Mouse (Mus musculus) hindbrain, embryonic 14.5 days (tissue): ENCODE data around the gene Garnl3. TPM values are rescaled to one million over a fixed set of nuclear protein-coding genes. Genes with fewer than 3 reads are reported as not detected.
A peak's percentile ranks its signal among the peaks of the same experiment; 100 is the strongest.

Experiments
- ATAC-seq: fragments of 200-750 bp; cut with Nextera tagmentation; 2 replicates; pipeline ENCODE4 v1.8.0; 2017; ENCODE audit warnings: moderate number of reproducible peaks, mild to moderate bottlenecking, moderate TSS enrichment, moderate library complexity; ENCODE audit not compliant: low FRiP score
- DNase-seq: peaks from one replicate; pipeline ENCODE4 v3.0.0-alpha.2; 2015; ENCODE audit warnings: low spot score
- H3K27ac ChIP-seq: fragments of 300-500 bp; sonication (generic); 2 replicates; pipeline ENCODE4 v1.5.1; 2014; ENCODE audit warnings: mild to moderate bottlenecking, moderate library complexity
- H3K27me3 ChIP-seq: fragments of 300-500 bp; sonication (generic); 2 replicates; pipeline ENCODE4 v1.6.1; 2014; ENCODE audit warnings: mild to moderate bottlenecking, low read length, mixed read lengths; ENCODE audit not compliant: control insufficient read depth, insufficient read depth
- H3K36me3 ChIP-seq: fragments of 300-500 bp; sonication (generic); replicated peaks from 2 replicates; pipeline ENCODE4 v1.6.1; 2014; ENCODE audit not compliant: control insufficient read depth, insufficient read depth
- H3K4me1 ChIP-seq: fragments of 300-500 bp; sonication (generic); replicated peaks from 2 replicates; pipeline ENCODE4 v1.6.1; 2014; ENCODE audit warnings: antibody characterized with exemption, low read length, mixed read lengths; ENCODE audit not compliant: control insufficient read depth, insufficient read depth
- H3K4me2 ChIP-seq: fragments of 300-500 bp; sonication (generic); replicated peaks from 2 replicates; pipeline ENCODE4 v1.6.1; 2014; ENCODE audit warnings: mild to moderate bottlenecking, moderate library complexity
- H3K4me3 ChIP-seq: fragments of 300-500 bp; sonication (generic); replicated peaks from 2 replicates; pipeline ENCODE4 v1.5.1; 2014; ENCODE audit warnings: mild to moderate bottlenecking, low read length
- H3K9ac ChIP-seq: fragments of 300-500 bp; sonication (generic); 2 replicates; pipeline ENCODE4 v1.6.1; 2014
- H3K9me3 ChIP-seq: fragments of 300-500 bp; sonication (generic); 2 replicates; pipeline ENCODE4 v1.6.1; 2016; ENCODE audit warnings: low read length; ENCODE audit not compliant: control insufficient read depth
- WGBS: fragments of 180-500 bp; shearing (Covaris S2); extraction: QIAGEN DNeasy Blood & Tissue Kit; methylation state at CpG from one replicate; pipeline ENCODE4 v1.1.7; 2014; 5-methylcytosine and 5-hydroxymethylcytosine counted together
- polyA plus RNA-seq: library from polyadenylated mRNA; unstranded; fragments of >200 nt; fragmentation: Nextera tagmentation; extraction: Ambion mirVana; gene quantifications from 2 replicates; pipeline ENCODE4 v1.2.1, GENCODE M21; 2014

Gene Garnl3
- polyA plus RNA-seq, 1 experiment from 2014 or later = 67.5 TPM

DNA sequence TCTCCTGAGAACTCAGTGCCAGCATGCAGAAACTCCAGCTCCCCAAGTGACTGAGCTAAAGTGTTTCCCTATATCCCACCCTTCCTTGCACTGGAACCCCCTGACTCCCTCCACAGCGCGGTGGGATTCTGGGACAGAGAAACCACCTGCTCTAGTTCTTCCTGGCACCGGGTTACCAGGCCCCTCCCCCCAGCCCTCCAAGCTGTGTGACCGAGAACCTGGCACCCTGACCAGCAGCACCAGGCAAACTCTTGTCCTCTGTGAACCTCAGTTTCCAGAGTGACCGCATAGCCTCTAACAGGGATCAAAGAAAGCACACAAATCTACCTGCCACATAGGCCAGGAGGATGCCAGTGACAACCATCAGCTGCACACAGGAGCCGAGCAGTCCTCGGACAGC is 151.8 kb downstream of the Garnl3 start:
- peaks cover 5% of the 10 kb centered on the region for H3K36me3 ChIP-seq
- H3K27me3 ChIP-seq = no peaks in the 10 kb centered on the region
- no peak for DNase-seq
- H3K27ac ChIP-seq = no peak overlapping the region
- no peak overlapping the region for H3K4me3 ChIP-seq
- no peak overlapping the region for H3K9ac ChIP-seq
- WGBS = 83% methylated on average over 7 of the region's 7 CpGs
- H3K9me3 ChIP-seq = no peaks in the 10 kb centered on the region
- no peak for ATAC-seq
- no peak overlapping the region for H3K4me2 ChIP-seq
- peaks cover 28% of the 10 kb centered on the region for H3K4me1 ChIP-seq

DNA sequence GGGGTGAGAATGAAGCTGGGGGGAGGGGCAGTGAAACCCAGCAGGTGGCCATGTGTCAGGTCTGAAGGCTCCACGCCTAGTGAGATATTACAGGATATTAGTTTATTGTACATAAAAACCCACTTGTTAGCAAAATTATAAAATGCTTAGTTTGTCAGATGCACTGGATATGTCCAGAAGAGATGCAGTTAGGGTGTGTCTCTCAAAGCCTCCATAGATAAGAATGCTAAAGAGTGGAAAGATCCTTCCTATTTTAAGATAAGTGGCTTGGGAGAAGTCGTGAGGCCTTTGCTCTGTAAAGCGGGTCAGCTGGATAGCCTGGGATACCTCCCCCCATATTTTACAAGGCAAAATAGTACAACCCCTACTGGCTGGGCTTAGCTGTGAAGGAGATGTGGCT is 152.8 kb downstream of the Garnl3 start:
- Histone ChIP-seq H3K27me3 (no peaks in the 10 kb centered on the region), H3K4me1 (peaks cover 28% of the 10 kb centered on the region), H3K4me3 (no peak overlapping the region), H3K27ac (no peak overlapping the region), H3K9ac (no peak overlapping the region), H3K9me3 (no peaks in the 10 kb centered on the region), H3K36me3 (peaks cover 15% of the 10 kb centered on the region), H3K4me2 (no peak overlapping the region)
- ATAC-seq = no peak
- WGBS = 67% methylated on average over 3 of the region's 3 CpGs
- no peak for DNase-seq

DNA sequence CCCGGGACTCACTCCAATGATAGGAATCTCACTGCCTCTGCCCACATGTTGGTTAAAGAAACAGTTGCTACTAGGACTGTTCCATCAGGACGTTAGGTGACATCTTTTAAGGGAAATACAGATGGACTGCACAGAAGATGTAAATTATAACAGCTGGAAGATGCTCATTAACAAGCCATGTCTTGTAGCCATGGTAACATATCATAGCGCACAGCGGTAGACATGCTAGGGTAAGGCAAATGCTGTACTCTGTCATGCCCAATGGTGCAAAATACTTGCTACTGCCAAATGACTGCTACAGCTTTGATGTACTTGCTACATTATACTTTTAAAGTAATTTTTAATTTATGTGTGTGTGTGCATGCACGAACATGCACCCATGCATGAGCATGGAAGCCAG is 154.3 kb downstream of the Garnl3 start:
- H3K27ac ChIP-seq = peak overlapping the region; percentile 64
- H3K4me2 ChIP-seq = no peak overlapping the region
- DNase-seq = no peak
- 65% methylated on average over 5 of the region's 5 CpGs for WGBS
- H3K9ac ChIP-seq = no peak overlapping the region
- peaks cover 29% of the 10 kb centered on the region for H3K36me3 ChIP-seq
- no peak for ATAC-seq
- peaks cover 19% of the 10 kb centered on the region for H3K4me1 ChIP-seq
- no peak overlapping the region for H3K4me3 ChIP-seq
- H3K9me3 ChIP-seq = no peaks in the 10 kb centered on the region
- no peaks in the 10 kb centered on the region for H3K27me3 ChIP-seq

DNA sequence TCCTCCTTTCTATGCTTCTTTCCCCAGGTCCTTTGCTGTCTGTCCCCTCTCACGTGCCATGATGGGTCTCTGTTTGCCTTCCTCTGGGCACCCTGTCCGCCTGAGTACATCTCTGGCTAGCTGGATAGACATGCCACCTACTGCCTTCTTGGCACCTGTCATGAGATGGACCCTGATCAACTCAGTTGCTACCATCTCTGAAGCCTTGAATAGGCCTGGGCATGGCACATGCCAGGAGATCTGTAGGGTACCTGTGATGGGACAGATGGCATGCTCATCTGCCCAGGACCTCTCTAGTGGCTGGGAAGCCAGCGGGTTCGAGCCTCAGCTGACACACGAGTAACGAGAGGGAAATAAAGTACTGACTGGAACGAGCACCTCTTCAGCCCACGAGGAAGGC is 157.2 kb downstream of the Garnl3 start:
- WGBS = 93% methylated on average over 8 of the region's 8 CpGs
- 0 out of 2 replicates have a peak, but pooled peaks cover 9% of the 10 kb centered on the region for H3K4me1 ChIP-seq
- H3K9me3 ChIP-seq = no peaks in the 10 kb centered on the region
- H3K36me3 ChIP-seq = peaks cover 33% of the 10 kb centered on the region
- H3K9ac ChIP-seq = no peak overlapping the region
- H3K4me3 ChIP-seq = no peak overlapping the region
- H3K27ac ChIP-seq = no peak overlapping the region
- ATAC-seq (no peak), DNase-seq (no peak)
- H3K27me3 ChIP-seq = no peaks in the 10 kb centered on the region
- H3K4me2 ChIP-seq = no peak overlapping the region

DNA sequence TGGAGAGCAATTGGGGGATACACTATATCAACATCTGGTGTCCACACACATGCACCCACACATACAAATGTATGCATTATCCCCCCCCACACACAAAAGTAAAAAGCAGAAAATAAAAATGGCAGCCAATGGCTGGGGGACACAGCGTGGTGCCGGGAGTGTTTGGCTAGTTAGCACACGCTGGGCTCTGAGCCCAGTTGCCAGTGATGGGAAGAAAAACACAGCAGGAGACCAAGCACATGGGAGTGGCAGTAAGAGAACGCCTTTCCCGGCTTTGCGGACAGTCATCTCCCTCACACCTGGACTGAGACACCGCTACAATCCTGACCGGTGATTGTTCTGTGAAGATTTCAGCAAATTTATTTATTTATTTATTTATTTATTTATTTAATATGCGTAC is 160.2 kb downstream of the Garnl3 start:
- Histone ChIP-seq H3K4me3 (no peak overlapping the region), H3K4me1 (peaks cover 13% of the 10 kb centered on the region), H3K9ac (no peak overlapping the region), H3K9me3 (no peaks in the 10 kb centered on the region), H3K4me2 (no peak overlapping the region), H3K36me3 (peaks cover 33% of the 10 kb centered on the region), H3K27ac (no peak overlapping the region), H3K27me3 (no peaks in the 10 kb centered on the region)
- ATAC-seq (no peak), DNase-seq (no peak)
- 29% methylated on average over 9 of the region's 9 CpGs for WGBS

DNA sequence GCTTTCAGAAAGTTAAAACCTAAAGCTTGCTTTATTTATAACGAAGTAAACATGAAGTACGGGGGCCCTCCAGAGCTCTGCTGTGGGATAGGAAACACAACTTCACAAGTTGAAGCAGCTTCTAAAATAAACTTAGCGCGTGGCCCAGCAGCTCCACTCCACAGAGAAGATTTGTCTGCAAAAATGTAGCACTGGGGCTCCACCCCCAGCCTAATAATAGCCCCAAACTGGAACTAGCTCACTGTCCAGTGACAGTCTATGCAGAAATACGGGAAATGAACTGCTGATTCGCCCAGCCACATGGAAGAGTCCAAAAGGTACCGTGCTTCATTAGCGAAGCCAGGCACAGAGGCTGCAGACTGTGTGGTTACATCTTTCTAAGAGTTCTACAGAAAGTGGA is 162.1 kb downstream of the Garnl3 start:
- H3K27ac ChIP-seq = no peak overlapping the region
- WGBS = 87% methylated on average over 8 of the region's 8 CpGs
- H3K36me3 ChIP-seq = peaks cover 33% of the 10 kb centered on the region
- H3K4me2 ChIP-seq = no peak overlapping the region
- DNase-seq = no peak
- H3K9me3 ChIP-seq = no peaks in the 10 kb centered on the region
- H3K27me3 ChIP-seq = no peaks in the 10 kb centered on the region
- no peak overlapping the region for H3K4me3 ChIP-seq
- ATAC-seq = no peak
- no peak overlapping the region for H3K9ac ChIP-seq
- H3K4me1 ChIP-seq = peaks cover 16% of the 10 kb centered on the region

DNA sequence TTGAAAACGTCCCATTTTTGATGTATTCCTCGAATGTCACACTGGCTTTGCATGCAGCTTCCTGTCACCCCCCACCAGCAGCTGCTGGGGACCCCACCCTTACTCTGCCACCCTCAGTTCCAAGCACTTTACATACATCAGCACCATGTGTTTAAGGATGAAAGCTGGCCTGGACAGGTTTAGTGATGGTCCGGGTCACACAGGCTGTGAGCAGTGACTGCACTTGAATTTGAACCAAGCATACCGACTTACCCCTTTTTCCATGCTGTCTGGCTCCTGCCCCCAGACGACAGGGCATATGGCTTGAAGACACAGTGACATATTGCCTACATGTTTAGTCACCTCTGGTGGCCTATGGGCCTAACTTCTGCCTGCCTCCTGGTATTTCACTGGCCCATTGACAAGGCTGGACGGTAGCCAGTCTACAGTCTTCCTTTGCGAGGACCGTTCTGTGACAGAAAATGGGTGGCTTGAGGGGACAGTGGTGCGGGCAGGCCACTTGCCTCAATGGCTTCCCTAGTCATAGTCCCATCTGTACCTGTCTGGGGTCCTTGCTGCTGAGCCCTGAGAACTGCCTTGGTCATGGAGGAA is 163.3 kb downstream of the Garnl3 start:
- H3K27ac ChIP-seq = no peak overlapping the region
- 85% methylated on average over 9 of the region's 9 CpGs for WGBS
- peaks cover 16% of the 10 kb centered on the region for H3K4me1 ChIP-seq
- no peak for ATAC-seq
- DNase-seq = no peak
- H3K36me3 ChIP-seq = peaks cover 33% of the 10 kb centered on the region
- peak overlapping the region; percentile 71; the same call in 1 of the 2 replicates for H3K9ac ChIP-seq
- H3K4me2 ChIP-seq = peak overlapping the region; percentile 88
- peak overlapping the region; percentile 55; the same call in 1 of the 2 replicates for H3K4me3 ChIP-seq
- no peaks in the 10 kb centered on the region for H3K9me3 ChIP-seq
- no peaks in the 10 kb centered on the region for H3K27me3 ChIP-seq

DNA sequence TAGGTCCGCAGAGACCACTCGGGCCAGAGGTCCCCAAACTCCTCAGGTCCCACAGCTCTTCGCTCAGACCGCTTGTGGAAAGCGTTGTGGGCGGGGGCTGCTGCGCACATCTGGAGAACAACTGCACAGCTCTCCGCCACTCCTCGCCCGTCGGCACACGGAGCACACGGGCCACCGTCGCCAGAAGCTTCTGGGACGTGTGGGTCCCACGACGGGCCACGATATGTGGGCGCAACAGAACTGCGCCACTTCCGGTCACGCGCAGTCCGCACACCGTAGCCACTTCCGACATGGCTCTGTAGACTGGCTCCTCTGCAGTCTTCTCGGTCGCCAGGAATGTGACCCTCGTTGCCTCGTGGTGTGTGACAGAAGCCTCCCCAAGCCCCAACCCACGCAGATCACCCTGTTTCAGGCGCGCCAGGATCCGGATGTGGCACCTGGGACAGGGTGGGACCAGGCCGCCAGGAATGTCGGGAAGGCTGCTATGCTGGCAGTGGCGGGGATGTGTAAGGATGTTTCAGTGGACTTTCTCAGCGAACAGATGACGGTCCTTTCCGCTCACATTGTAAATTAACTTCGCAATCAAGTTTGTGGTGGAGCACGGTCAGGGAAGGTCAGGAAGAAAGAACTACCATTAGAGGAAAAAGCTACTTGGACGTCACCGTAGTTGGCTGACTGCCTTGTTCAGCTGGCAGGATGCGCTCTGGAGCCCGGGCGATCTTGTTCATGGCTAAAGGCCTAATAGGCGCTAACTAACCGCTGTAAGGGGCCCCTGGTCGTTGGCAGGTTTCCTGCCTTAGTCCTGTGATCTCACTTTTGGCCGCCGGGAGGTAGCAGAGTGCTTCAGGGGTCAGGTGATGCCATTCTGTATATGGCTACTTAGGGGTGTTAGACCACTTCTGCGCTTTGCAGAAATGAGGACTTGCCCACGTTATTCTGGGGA is 164.5 kb downstream of the Garnl3 start:
- H3K36me3 ChIP-seq = peaks cover 30% of the 10 kb centered on the region
- peak overlapping the region; percentile 71 for H3K9ac ChIP-seq
- WGBS = 1% methylated on average over 54 of the region's 55 CpGs
- peaks cover 24% of the 10 kb centered on the region for H3K4me1 ChIP-seq
- peak overlapping the region; percentile 55 for H3K4me3 ChIP-seq
- no peaks in the 10 kb centered on the region for H3K9me3 ChIP-seq
- DNase-seq = peak; percentile 91
- ATAC-seq = peak; percentile 91
- no peaks in the 10 kb centered on the region for H3K27me3 ChIP-seq
- H3K4me2 ChIP-seq = peak overlapping the region; percentile 88
- H3K27ac ChIP-seq = peak overlapping the region; percentile 93

DNA sequence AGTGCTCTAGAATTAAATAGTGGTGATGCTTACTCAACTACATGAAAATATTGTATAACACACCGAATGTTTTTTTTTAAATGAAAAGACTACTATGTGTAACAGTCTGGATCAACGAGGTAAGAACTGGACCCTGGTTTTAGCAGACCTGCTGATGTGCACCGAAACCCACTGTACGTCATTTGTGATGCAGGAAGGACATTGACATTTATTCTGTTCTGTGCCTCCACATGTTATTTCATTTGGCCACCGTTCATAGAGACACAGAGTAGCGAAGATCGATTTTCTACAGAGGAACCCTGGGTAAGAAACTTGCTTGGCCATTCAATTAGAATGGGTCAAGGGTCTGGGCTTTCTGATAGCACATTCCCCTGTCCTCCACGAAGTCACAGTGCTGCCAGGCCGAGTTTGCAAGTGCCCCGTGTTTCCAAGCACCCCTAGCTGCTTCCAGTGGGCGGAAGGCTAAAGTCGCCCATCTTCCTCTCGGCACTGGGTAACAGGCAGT is 165.2 kb downstream of the Garnl3 start:
- 12% methylated on average over 13 of the region's 13 CpGs for WGBS
- Histone ChIP-seq H3K9ac (peak overlapping the region; percentile 71), H3K4me1 (peaks cover 24% of the 10 kb centered on the region), H3K4me3 (peak overlapping the region; percentile 55), H3K9me3 (no peaks in the 10 kb centered on the region), H3K4me2 (peak overlapping the region; percentile 88), H3K27ac (peak overlapping the region; percentile 93), H3K36me3 (peaks cover 27% of the 10 kb centered on the region), H3K27me3 (no peaks in the 10 kb centered on the region)
- ATAC-seq = no peak
- no peak for DNase-seq
